Mouse (Mus musculus): ENCODE measurements around the gene Ccdc115.
A peak's percentile ranks its signal among the peaks of the same experiment; 100 is the strongest.
"Not testable (repeated sequence)": the region's sequence is repeated elsewhere in the genome, so short reads cannot be mapped to it uniquely, and the experiment has no call there.

The Ccdc115 gene

GRCm38 (mm10) chr1:34438381-34439051, 956 bp downstream of the Ccdc115 start:
- DNase-seq (ENCODE audit: low read depth, low spot score): no peak

- not testable (repeated sequence) for DNase-seq (ENCODE audit: low read depth, low spot score)
These were observed 2.1 kb downstream of the Ccdc115 start for GRCm38 (mm10) chr1:34437366-34437765.

GRCm38 (mm10) chr1:34436374-34436773, 3.1 kb downstream of the Ccdc115 start:
- DNase-seq (ENCODE audit: low read depth, low spot score): no peak

- DNase-seq (ENCODE audit: low read depth, low spot score): no peak
These were observed 3.9 kb downstream of the Ccdc115 start for GRCm38 (mm10) chr1:34435371-34436120.

GRCm38 (mm10) chr1:34434660-34435160, 4.8 kb downstream of the Ccdc115 start:
- DNase-seq (ENCODE audit: low read depth, low spot score): peak; percentile 85

- no peak for DNase-seq (ENCODE audit: low read depth, low spot score)
These were observed 5.5 kb downstream of the Ccdc115 start for GRCm38 (mm10) chr1:34433891-34434521.

GRCm38 (mm10) chr1:34432776-34433481, 6.5 kb downstream of the Ccdc115 start:
- DNase-seq (ENCODE audit: low read depth, low spot score): no peak

- DNase-seq (ENCODE audit: low read depth, low spot score): no peak
These were observed 7.1 kb downstream of the Ccdc115 start for GRCm38 (mm10) chr1:34432411-34432775.

- DNase-seq (ENCODE audit: low read depth, low spot score): no peak
These were observed 8.0 kb downstream of the Ccdc115 start for GRCm38 (mm10) chr1:34431431-34431830.

GRCm38 (mm10) chr1:34430981-34431380, 8.5 kb downstream of the Ccdc115 start:
- no peak for DNase-seq (ENCODE audit: low read depth, low spot score)

GRCm38 (mm10) chr1:34429281-34429680, 10.2 kb downstream of the Ccdc115 start:
- DNase-seq (ENCODE audit: low read depth, low spot score): no peak

- DNase-seq (ENCODE audit: low read depth, low spot score): no peak
These were observed 11.0 kb downstream of the Ccdc115 start for GRCm38 (mm10) chr1:34428466-34428865.

GRCm38 (mm10) chr1:34399182-34399953, 40.1 kb downstream of the Ccdc115 start:
- peak; percentile 22 for DNase-seq (ENCODE audit: low read depth, low spot score)

- no peak for DNase-seq (ENCODE audit: low read depth, low spot score)
These were observed 43.2 kb downstream of the Ccdc115 start for GRCm38 (mm10) chr1:34396321-34396720.

- DNase-seq (ENCODE audit: low read depth, low spot score): no peak
These were observed 50.1 kb downstream of the Ccdc115 start for GRCm38 (mm10) chr1:34389234-34389891.

- no peak for DNase-seq (ENCODE audit: low read depth, low spot score)
These were observed 50.6 kb downstream of the Ccdc115 start for GRCm38 (mm10) chr1:34388849-34389233.

GRCm38 (mm10) chr1:34387346-34388327, 51.8 kb downstream of the Ccdc115 start:
- DNase-seq (ENCODE audit: low read depth, low spot score): no peak
